Mouse (Mus musculus) spleen, postnatal 36 days (tissue): ENCODE results near the gene Hnrnpdl.

ENCODE experiments used
- DNase-seq, 2 experiments: peaks; one replicate each; pipeline ENCODE4 v3.0.0; 2022; ENCODE audit warnings: low spot score in 2 of 2, mixed read lengths in 1 of 2

Hnrnpdl gene

DNA sequence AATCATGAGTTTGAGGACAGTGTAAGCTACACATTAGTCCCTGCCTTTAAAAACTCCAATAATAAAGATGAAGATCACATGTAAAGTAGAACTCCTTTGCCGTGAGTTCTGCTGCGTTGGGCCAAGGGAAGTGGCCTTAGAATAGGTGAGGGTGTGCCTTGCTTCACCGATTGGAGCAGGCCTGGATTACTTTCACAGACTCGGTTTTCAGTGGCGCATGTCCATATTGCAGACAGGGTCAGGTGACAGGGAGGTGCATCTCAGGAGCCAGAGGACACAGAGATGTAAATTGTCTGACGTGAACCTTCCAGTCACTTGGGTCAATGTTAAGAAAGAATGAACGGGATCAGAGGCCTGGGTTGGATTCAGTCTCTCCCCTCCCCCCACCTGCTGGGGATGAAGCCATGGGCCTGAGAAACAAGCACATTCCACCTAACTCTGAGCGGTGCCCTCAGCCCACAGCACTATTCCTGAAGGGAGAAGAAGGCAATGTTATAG is 7.7 kb upstream of the Hnrnpdl start:
- no peak for DNase-seq

DNA sequence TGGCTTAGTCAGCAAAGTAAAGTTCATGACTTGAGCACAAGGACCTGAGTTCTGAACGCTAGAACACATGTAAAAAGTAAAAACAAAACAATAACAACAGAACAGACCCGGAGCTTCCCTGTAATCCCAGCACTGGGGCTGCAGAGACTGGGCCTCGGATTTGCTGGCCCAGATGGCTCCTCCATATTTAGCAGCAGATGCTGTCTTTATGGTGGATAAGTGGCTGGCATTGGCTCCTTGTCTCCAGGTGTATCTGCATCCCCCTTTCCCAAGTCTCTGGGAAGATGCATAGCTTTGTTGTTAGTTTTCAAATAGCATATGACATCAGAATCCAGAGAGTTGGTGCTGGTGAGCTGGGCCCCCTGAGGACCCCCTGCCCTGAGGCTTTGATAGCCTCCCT is 6.6 kb upstream of the Hnrnpdl start:
- DNase-seq, result no peak

DNA sequence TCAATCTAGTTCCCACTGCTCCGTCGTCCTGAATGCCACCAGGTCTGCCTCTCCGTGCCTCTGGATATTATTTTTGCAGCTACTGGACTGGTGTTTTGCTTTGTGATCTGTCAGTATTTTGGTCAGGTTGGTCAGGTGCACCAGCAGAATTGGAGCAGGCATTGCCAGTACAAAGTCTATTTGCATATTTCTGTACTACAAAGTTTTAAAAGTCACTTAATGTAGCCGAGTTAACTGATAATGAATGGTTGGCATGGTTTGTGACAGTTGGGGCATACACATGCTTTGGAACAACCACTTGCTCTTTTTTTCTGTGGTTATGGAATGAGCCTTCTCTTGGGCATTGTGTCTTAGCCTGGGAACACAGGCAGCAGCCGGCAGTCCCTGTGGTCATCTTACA is 5.2 kb upstream of the Hnrnpdl start:
- no peak for DNase-seq

DNA sequence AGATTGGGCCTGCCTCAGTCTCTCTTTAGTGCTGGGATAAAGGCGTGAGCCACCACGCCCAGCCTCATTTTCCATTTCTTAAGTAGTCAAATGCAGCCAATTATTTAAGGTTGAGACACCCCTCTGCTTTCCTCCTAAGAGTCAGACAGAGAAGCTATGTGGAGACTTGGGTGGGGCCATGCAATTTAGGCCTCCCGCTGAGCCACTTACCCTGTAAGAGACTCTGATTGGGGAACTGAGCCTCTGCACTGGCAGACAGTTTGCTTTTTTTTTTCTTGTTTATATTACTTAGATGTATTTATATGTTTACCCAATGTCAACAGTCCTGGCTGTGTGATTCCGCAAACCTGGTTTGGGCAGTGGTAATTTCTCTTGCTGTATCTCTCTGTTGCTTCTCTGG is 4.6 kb upstream of the Hnrnpdl start:
- no peak for DNase-seq

DNA sequence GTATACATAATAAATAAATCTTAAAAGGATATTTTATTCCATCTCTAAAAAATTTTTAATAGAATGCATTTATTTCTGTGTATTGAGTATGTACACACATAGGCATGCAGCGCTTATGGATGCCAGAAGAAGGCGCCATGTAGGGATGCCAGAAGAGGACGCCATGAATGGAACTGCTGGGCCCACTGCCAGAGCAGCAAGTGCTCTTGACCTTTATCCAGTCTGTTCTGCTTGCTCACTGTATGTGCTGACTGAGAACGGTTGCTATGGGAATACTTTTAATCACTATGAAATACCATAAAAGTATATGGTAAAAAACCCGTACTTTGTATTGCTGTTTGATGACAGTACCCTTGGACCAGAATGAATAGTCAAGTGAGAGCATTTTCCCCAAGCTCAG is 3.9 kb upstream of the Hnrnpdl start:
- no peak for DNase-seq

DNA sequence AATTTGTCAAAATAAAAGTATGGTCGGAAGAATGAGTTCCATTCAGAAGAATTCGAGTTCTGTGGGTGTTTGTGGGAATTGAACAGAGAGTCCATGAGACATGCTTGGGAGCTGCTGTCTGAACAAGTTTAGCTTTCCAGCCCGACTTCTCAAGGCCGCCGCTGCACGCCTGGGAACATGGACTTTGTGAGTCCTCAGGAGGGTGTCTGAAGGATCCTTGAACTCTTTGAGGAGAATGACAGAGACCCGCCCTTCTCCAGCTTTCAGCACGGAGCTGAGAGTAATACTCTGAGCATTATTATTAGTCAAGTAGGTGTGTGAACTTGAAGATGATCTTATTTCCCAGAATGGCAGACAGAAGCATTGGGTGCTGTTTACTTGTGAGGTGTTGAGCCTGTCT is 3.0 kb upstream of the Hnrnpdl start:
- DNase-seq, result no peak

DNA sequence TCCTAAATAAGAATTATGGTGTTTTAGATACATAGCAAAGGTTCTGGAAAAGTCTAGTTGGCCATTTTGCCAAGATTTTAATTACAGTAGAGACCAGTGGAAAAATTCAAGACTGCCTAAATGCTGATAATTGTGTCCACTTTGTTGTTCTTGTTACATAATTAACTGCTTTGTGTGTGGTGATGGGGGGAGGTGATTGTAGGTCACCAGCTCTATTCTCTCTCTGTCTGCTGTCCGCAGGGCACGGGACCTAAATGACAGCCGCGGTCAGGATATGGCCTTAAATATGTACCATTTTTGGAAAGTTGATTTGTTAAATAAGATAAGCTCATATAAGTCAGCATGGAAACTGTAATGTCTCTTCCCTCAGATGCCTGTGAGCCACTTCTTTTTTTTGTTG is 1.8 kb upstream of the Hnrnpdl start:
- no peak for DNase-seq

DNA sequence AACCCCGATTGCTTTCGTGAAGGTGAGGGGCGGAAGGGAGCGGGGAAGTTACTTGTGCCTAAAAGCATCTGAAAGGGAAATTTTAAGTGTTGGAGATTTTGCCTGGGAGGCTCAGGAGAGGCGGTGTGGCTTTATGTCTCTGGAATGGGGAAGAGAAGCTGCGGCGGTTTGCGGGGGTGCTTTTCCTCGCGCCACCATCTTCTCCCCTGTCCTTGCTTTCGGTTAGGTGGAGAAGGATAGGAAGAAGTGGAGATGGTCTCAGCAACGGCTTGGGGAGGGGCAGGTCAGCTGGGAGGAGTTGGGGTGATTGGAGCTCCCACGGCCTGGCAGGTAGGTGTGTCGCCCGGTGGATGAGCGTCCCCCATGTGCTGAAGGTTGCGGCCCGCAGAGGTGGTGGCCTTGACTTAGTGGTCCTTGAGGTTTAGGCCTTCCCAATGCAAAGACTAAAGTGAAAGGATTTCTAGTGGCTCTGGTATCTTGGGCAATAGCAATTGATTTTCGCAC is 869 bp upstream of the Hnrnpdl start:
- peak in 1 of 2 experiments; percentile 24 for DNase-seq

DNA sequence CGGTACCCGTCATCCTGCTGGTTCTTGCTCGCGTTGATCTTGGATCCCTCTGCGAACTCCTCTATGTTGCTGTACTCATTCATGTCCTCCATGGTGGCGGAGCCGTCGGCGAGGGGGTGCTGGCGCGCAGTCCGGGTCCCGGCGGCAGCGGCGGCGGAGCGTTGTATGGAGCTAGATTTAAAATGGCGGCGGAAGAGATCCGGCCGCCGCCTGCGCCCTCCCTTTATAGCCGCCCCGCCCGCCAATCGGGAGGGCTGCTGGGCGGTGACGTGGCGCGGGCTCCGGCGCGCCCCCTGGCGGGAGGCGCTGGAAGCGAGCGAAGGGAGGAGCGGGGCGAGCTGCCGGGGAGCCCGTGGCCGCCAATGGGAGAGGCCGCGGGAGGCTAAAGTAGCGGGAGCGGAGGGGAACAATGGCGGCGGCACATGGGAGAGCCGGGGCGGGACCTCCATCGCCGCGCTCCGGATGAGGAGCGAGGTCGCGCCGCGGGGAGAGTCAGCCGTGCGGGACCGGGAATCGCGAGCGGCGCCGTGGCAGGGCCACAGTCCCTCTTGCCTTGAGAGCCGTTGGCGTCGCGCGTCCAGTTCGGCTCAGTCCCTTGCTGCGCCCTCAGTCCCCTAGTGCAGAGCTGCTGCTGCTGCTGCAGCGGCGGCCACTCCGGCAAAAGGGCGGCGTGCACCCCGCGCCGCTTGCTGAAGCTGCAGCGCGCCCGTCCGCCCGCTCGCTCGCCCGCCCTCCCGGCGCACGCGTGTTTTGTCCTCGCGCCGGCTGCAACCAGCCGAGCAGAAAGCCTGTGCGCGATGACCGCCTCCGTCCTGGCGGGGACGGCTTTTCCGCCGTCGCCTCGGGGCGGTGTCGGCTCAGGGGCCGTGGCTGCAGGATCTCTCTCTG is 506 bp downstream of the Hnrnpdl start:
- DNase-seq, result peak; percentile 94 to 96

DNA sequence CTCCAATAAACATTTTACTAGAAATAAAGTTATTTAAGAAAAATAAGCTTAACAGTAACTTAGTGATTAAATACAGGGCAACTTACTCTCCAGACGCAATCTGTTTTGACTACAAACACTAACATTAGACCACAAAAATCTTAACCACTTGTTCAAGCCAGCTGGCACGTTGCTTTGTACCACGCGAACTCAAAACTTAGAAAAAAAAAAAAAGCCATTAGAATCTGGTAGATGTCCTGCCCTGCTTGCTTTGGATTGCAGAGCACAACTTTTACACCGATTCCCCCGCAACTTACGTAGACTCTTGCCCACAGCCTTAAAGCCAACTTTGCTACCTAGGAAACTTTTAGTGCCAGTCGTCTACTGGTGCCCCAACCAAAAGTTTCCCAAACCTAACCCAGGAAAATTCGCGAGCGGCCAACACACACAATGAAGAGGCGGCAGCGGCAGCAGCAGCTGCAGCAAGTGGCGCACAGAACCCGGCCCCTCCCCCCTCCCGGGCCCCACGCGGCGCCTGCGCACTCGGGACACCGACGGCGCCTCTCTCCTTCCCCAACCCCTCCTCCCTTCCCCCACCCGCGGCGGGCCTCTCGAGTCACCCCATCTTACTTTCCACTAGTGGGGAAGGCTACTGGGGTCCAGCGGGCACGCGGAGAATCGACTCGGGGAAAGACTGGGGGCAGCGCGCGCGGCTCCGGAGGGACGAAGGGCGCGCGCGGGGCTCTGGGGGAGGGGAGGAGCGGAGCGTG is 1.3 kb downstream of the Hnrnpdl start:
- peak; percentile 87 to 89 for DNase-seq

DNA sequence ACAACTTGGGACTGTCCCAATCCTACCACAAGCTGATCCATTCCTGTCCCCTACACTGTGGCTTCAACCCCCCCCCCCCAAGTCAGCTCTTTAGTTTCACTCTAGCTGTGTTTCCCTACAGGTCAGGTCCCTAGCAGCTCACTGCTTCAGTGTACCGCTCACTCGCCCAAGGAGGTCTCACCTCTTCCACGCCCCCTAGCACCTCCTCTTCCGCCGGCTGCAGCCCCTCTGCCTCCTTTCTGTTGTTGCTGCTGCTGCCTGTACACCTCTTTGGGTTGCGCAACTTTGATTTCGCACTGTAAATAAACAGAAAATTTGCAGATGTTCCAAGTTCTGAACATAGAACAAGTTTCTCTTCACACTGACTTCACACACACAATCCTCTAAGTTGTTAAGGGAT is 2.8 kb downstream of the Hnrnpdl start:
- peak in 1 of 2 experiments; percentile 6 for DNase-seq

DNA sequence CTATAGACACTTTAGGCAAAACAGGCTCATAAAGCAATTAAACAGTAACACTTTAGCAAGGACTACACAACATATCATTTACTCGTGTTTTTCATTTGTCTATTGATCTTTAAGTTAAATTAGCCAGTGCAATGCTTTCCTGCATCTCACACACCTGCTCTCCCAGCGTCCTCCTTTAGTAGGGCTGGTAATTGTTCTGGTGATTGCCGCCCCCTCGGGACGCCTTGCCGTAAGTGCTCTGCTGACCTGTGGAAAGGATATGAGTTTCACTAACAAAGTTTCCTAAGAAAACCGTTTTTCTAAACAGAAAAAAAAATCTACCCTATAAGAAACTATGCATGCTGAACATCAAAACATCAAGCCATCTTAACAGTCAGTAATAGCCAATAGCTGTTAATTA is 3.5 kb downstream of the Hnrnpdl start:
- no peak for DNase-seq

DNA sequence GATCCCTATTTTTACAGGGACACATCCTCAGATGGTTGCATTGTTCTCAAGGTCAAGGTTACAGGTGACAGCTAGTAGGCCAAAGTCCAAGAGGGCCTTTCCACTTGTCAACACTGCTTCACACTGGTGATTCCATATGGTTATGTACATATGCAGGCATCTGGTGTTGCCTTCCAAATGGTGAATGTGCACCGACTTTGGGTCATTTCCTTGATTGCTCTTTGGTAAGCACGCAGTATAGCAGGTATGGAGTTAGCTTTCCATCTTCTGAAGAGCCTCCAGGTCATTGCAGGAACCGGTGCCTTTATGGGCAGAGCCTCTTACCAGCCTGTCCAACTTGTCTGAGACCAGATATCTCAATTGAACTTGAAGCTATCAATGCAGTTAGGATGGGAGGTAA is 6.8 kb downstream of the Hnrnpdl start:
- DNase-seq, result no peak

DNA sequence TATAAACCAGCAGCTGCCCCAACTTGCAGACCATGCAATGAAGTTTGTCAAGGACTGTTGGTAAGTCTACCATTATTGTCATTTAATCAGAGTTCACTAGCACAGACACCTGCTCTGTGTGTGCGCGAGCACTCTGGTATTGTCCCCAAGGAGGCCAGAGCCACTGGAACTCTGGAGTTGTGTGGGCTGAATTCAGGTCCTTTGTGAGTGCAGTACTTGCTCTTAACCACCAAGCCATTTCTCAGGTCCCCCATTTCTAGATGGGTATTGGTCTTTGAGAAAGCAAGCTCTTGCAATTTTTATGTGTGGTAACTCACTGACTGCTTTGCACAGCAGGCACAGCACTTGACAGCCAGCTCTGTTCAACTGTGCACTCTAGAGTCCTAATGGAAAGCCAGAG is 7.4 kb downstream of the Hnrnpdl start:
- DNase-seq, result no peak

DNA sequence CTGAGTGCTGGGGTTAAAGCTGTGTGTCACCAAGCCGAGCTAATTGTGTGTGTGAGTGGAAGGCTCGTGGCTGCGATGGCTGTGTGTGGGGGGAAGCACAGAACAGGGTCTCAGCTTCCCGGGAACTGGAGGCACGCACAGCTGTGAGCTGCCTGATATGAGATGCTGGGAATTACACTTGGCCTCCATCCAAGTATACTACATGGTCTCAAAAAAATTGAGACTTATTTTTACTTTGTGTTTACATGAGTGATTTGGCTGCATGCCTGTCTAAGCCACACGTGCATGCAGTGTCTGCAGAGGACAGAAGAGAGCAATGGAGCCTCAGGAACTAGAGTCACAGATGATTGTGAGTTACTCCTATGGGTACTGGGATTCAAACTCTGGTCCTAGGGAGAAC is 9.4 kb downstream of the Hnrnpdl start:
- DNase-seq, result no peak

DNA sequence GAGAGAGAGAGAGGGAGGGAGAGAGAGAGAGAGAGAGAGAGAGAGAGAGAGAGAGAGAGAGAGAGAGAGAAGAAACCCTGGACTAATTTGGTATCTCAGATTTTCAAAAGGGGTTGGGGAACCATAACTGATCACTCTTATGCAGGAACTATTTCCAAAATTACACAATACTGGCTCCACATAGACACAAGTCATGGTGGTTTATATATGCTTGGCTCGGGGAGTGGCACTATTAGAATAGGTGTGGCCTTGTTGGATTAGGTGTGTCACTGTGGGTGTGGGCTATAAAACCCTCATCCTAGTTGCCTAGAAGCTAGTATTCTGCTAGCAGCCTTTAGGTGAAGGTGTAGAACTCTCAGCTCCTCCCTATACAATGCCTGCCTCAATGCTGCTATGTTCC is 14.6 kb downstream of the Hnrnpdl start:
- DNase-seq, result no peak

DNA sequence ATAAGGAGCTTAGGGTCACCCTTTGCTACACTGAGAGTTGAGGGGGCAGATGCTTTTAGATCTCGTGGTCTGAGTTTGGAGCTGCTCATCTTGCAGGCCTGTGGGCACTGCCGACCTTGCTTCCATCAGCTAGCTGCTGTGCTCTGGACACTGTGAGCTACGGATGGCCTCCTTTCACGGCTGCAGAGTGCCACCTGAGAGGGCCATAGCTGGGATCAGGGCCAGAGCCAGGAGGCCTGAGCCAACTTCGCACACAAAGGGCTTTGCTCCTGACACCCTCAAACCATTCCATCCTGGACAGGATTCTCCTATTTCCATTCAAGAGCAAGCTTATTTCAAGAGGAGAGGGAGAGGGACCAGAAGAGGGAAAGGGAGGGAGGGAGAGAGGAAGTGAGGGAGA is 15.1 kb downstream of the Hnrnpdl start:
- no peak for DNase-seq

DNA sequence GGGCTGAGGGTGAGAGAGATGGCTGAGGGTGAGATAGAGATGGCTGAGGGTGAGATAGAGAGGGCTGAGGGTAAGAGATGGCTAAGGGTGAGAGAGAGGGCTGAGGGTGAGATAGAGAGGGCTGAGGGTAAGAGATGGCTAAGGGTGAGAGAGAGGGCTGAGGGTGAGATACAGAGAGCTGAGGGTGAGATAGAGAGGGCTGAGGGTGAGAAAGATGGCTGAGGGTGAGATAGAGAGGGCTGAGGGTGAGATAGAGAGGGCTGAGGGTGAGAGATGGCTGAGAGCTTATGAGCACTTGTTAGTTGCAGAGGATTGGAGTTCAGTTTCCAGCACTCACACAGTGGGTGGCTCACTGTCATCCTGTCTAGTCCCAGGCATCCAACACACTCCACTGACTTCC is 19.4 kb downstream of the Hnrnpdl start:
- no peak for DNase-seq

DNA sequence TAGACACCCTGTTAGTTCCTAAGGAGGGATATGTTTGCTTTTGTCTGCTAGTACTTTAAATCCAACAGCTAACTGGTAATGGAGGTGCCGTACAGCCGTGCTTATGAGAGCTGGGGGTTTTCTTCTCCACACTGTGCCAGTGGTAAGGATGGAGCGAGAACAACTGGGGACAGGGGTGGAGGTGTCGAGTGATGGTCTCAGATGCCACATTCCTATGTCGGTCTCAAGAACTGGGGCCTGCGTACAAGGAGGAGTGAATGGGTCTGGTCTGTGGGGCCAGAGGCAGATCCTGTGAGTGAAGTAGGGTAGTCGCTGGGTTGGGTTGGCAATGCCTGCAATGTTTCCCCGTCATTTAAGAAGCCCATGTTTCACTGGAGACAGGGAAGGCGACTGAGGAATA is 26.9 kb downstream of the Hnrnpdl start:
- no peak for DNase-seq

DNA sequence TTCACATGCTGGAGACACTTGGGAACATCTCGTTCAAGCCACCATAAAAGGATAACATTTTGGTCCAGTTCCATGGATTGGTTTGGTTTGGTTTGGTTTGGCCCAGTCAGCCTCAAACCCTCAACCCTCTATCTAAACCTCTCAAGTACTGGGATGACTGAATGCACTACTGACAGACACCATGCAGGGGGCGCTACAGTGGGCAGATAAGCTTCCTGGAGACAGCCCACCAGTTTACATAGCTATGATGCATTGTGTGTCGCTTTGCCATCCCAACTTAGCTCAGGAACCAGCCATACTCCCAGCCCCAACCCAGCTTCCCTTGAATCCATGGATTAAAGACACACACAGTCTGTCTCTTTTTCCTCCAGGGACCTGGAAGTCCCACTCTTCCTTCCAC is 31.0 kb downstream of the Hnrnpdl start:
- no peak for DNase-seq

DNA sequence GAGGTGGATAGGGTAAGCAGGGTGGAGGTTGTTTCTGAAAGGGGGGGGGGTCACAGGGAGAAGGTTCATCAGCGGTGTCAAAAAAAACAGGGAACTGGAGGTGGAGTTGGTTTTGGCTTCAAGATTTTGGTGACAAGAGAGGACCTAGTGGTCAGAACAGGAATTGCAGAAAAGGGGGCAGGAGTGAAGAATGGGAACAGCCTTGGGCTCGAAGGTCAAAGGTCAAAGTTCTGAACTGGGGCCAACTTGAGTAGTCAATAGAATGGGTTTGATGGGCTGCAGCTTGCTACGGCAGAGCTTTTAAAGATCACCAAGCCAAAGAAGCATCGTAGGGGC is 32.5 kb downstream of the Hnrnpdl start:
- no peak for DNase-seq

DNA sequence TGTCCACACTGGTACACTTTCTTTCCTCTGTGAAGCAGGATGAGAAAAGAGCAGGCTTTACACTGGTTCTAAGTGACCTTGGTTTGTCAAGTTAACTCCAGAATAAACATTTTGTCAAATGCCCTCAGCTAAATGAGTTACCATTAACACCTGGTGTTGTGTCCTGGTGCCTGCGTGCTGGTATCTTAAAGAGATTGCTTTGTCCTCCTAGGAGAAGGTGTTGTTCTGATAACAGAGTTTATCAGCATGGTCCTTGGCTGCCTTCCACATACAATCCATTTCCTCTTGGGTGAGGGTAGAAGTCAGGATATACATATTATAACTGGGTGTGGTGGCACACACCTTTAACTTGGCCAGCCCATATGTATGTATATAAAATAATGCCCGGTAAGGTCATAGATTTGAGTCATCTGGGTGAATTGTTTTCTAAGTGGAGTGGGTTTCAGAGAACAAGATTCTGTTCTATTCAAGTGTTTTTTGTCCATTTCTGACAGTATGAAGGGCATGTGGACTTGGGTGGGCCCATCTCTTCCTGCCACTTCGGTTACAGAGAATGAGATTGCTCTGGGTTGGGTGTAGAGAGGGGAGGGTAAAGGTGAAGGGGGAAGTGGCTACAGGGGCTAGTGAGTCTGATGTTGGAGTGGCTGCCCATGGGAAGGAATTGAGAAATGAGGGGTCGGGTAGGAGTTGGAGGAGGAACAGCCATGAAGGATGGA is 33.0 kb downstream of the Hnrnpdl start:
- DNase-seq, result no peak
